Mouse (Mus musculus) thymus, adult 2 months (tissue): ENCODE data around the gene Gm4846.

Experiments used
- CTCF ChIP-seq: fragments of 200-500 bp; IDR thresholded peaks from 2 replicates; pipeline ENCODE4 v1.5.1; 2012; ENCODE audit warnings: mild to moderate bottlenecking, control low read depth, low read length, moderate library complexity, borderline replicate concordance; ENCODE audit not compliant: control insufficient read depth, poor library complexity, insufficient read depth; ENCODE audit errors: extremely low read depth
- POLR2A ChIP-seq: fragments of 200-500 bp; IDR thresholded peaks from 2 replicates; pipeline ENCODE4 v1.6.1; 2012; ENCODE audit warnings: mild to moderate bottlenecking, low read length, control low read depth, moderate library complexity; ENCODE audit not compliant: control insufficient read depth, poor library complexity, insufficient read depth; ENCODE audit errors: extremely low read depth

- TF ChIP-seq CTCF (no peak), POLR2A (no peak)
Observed at GRCm38 (mm10) chr1:166439426-166439825, 58.0 kb downstream of the Gm4846 start.
